Mouse (Mus musculus) retina, postnatal 1 day (tissue): ENCODE measurements at regions not wholly inside any gene's neighbourhood (a gene's known extent, or its start where the extent isn't known, plus 50 kb on each side); places are given as distances from the start of the nearest gene placed in this dataset.

Experiments used
- DNase-seq: peaks from one replicate; pipeline ENCODE4 v3.0.0-alpha.2; 2012

GRCm38 (mm10) chr13:16498052-16498451 is 486.4 kb downstream of the Inhba start:
- no peak for DNase-seq

GRCm38 (mm10) chr13:16512876-16513275 is 501.2 kb downstream of the Inhba start:
- no peak for DNase-seq

- no peak for DNase-seq
Measured at GRCm38 (mm10) chr13:16515195-16515594, 503.5 kb downstream of the Inhba start.

- no peak for DNase-seq
Measured at GRCm38 (mm10) chr13:16529036-16529435, 517.4 kb downstream of the Inhba start.

- no peak for DNase-seq
Measured at GRCm38 (mm10) chr13:16543771-16544170, 532.1 kb downstream of the Inhba start.

GRCm38 (mm10) chr13:16550060-16550459 is 538.4 kb downstream of the Inhba start:
- DNase-seq = no peak

GRCm38 (mm10) chr13:16564988-16565387 is 553.3 kb downstream of the Inhba start:
- DNase-seq = no peak

GRCm38 (mm10) chr13:16574069-16574468 is 562.4 kb downstream of the Inhba start:
- DNase-seq = no peak

- DNase-seq = no peak
Measured at GRCm38 (mm10) chr13:16586286-16586685, 574.6 kb downstream of the Inhba start.

- DNase-seq = no peak
Measured at GRCm38 (mm10) chr13:16619755-16620154, 608.1 kb downstream of the Inhba start.

GRCm38 (mm10) chr13:16626584-16626983 is 614.9 kb downstream of the Inhba start:
- no peak for DNase-seq

GRCm38 (mm10) chr13:16633445-16634092 is 621.9 kb downstream of the Inhba start:
- no peak for DNase-seq

GRCm38 (mm10) chr13:16636251-16636650 is 624.6 kb downstream of the Inhba start:
- DNase-seq = no peak

- DNase-seq = peak; percentile 50
Measured at GRCm38 (mm10) chr13:16641611-16642449, 630.2 kb downstream of the Inhba start.

- peak; percentile 41 for DNase-seq
Measured at GRCm38 (mm10) chr13:16642450-16642994, 630.9 kb downstream of the Inhba start.

- no peak for DNase-seq
Measured at GRCm38 (mm10) chr13:16645311-16645710, 633.7 kb downstream of the Inhba start.

GRCm38 (mm10) chr13:16646056-16646455 is 634.4 kb downstream of the Inhba start:
- no peak for DNase-seq

GRCm38 (mm10) chr13:16646649-16647048 is 635.0 kb downstream of the Inhba start:
- no peak for DNase-seq

- no peak for DNase-seq
Measured at GRCm38 (mm10) chr13:16656110-16656509, 644.5 kb downstream of the Inhba start.

GRCm38 (mm10) chr13:16659894-16660293 is 648.2 kb downstream of the Inhba start:
- DNase-seq = no peak

- no peak for DNase-seq
Measured at GRCm38 (mm10) chr13:16668652-16669051, 657.0 kb downstream of the Inhba start.

- DNase-seq = no peak
Measured at GRCm38 (mm10) chr13:16669281-16669680, 657.6 kb downstream of the Inhba start.

- DNase-seq = no peak
Measured at GRCm38 (mm10) chr13:16670047-16670733, 658.5 kb downstream of the Inhba start.
